Mouse (Mus musculus) CH12.LX (cell line): ENCODE results near the gene Map1b. TPM values are rescaled to one million over a fixed set of nuclear protein-coding genes. Genes with fewer than 3 reads are reported as not detected.

ENCODE experiments used
- DNase-seq: peaks from one replicate; pipeline ENCODE4 v3.0.0-alpha.2; 2013; ENCODE audit errors: extremely low read depth
- H3K27ac ChIP-seq: 2 replicates; pipeline ENCODE4 v1.5.1; 2012; ENCODE audit warnings: low read depth, mild to moderate bottlenecking, control low read depth, moderate library complexity; ENCODE audit not compliant: insufficient read depth
- H3K27me3 ChIP-seq: replicated peaks from 2 replicates; pipeline ENCODE3; 2012; ENCODE audit warnings: inconsistent platforms
- H3K36me3 ChIP-seq, 2 experiments: replicated peaks in 1 of 2; 2 replicates each; pipeline versions ENCODE3 to v1.6.1; 2012; ENCODE audit warnings: inconsistent platforms in 1 of 2, low read length in 1 of 2, mild to moderate bottlenecking in 1 of 2, mixed read lengths in 1 of 2, moderate library complexity in 1 of 2; ENCODE audit not compliant: control insufficient read depth in 1 of 2, insufficient read depth in 1 of 2
- H3K4me1 ChIP-seq, 2 experiments: 2 replicates each; pipeline ENCODE4 v1.6.1; 2012; ENCODE audit warnings: inconsistent platforms in 1 of 2, moderate library complexity in 1 of 2; ENCODE audit not compliant: insufficient read depth in 2 of 2, control insufficient read depth in 1 of 2
- H3K4me2 ChIP-seq: 2 replicates; pipeline ENCODE4 v1.6.1; 2012; ENCODE audit warnings: low read depth, mild to moderate bottlenecking, control low read depth; ENCODE audit not compliant: poor library complexity, insufficient read depth, severe bottlenecking
- H3K4me3 ChIP-seq, 3 experiments: fragments of 150-350 bp in 1 of 3; sonication (generic) in 1 of 3; replicated peaks in 1 of 3; 2 replicates each; pipeline versions ENCODE3 to v1.5.1; 2011 to 2012; ENCODE audit warnings: low read depth in 2 of 3, low read length in 2 of 3, mild to moderate bottlenecking in 2 of 3, moderate library complexity in 2 of 3, control low read depth in 1 of 3, improper control_type of control experiment in 1 of 3, inconsistent platforms in 1 of 3, mixed read lengths in 1 of 3; ENCODE audit not compliant: poor library complexity in 1 of 3
- H3K79me2 ChIP-seq: replicated peaks from 2 replicates; pipeline ENCODE4 v1.6.1; 2012; ENCODE audit warnings: mild to moderate bottlenecking, moderate library complexity; ENCODE audit not compliant: control insufficient read depth, poor library complexity, insufficient read depth, severe bottlenecking; ENCODE audit errors: extremely low read depth
- H3K9ac ChIP-seq: 2 replicates; pipeline ENCODE4 v1.6.1; 2012; ENCODE audit warnings: low read depth, mild to moderate bottlenecking, control low read depth, moderate library complexity; ENCODE audit not compliant: insufficient read depth
- H3K9me3 ChIP-seq: replicated peaks from 2 replicates; pipeline ENCODE3; 2012; ENCODE audit warnings: low read length, inconsistent platforms, mixed read lengths
- CHD1 ChIP-seq: IDR thresholded peaks from 2 replicates; pipeline ENCODE4 v1.6.1; 2012; ENCODE audit warnings: low read depth, low read length, improper control_type of control experiment, inconsistent platforms
- CTCF ChIP-seq, 2 experiments: IDR thresholded peaks in 1 of 2; conservative IDR thresholded peaks in 1 of 2; 2 replicates each; pipeline ENCODE4 v1.5.1; 2011 to 2012; ENCODE audit warnings: low read depth in 2 of 2, low read length in 2 of 2, improper control_type of control experiment in 1 of 2, inconsistent platforms in 1 of 2, mild to moderate bottlenecking in 1 of 2, moderate library complexity in 1 of 2
- E2F4 ChIP-seq: IDR thresholded peaks from 2 replicates; pipeline ENCODE4 v1.6.1; 2011; ENCODE audit warnings: low read depth, low read length, improper control_type of control experiment; ENCODE audit not compliant: insufficient replicate concordance
- ELF1 ChIP-seq: IDR thresholded peaks from 2 replicates; pipeline ENCODE4 v1.6.1; 2014; ENCODE audit warnings: low read depth, mild to moderate bottlenecking, inconsistent platforms, low read length, improper control_type of control experiment
- EP300 ChIP-seq: IDR thresholded peaks from 2 replicates; pipeline ENCODE4 v1.6.1; 2011; ENCODE audit warnings: low read length, improper control_type of control experiment
- ETS1 ChIP-seq: conservative IDR thresholded peaks from 2 replicates; pipeline ENCODE4 v1.6.1; 2012; ENCODE audit warnings: low read depth, mild to moderate bottlenecking, inconsistent platforms, low read length, improper control_type of control experiment, moderate library complexity
- JUN ChIP-seq: IDR thresholded peaks from 2 replicates; pipeline ENCODE4 v1.6.1; 2011; ENCODE audit warnings: low read depth, mild to moderate bottlenecking, low read length, improper control_type of control experiment, moderate library complexity; ENCODE audit not compliant: insufficient read depth
- JUND ChIP-seq: conservative IDR thresholded peaks from 2 replicates; pipeline ENCODE4 v1.6.1; 2011; ENCODE audit warnings: low read depth, low read length, improper control_type of control experiment
- MAFK ChIP-seq: IDR thresholded peaks from 2 replicates; pipeline ENCODE4 v1.6.1; 2011; ENCODE audit warnings: low read length, improper control_type of control experiment; ENCODE audit not compliant: insufficient replicate concordance
- MXI1 ChIP-seq: IDR thresholded peaks from 2 replicates; pipeline ENCODE4 v1.6.1; 2011; ENCODE audit warnings: mild to moderate bottlenecking, low read depth, low read length, improper control_type of control experiment
- PAX5 ChIP-seq: IDR thresholded peaks from 2 replicates; pipeline ENCODE4 v1.6.1; 2012; ENCODE audit warnings: low read length, inconsistent platforms, mixed read lengths
- SMC3 ChIP-seq: IDR thresholded peaks from 2 replicates; pipeline ENCODE4 v1.6.1; 2011; ENCODE audit warnings: low read depth, low read length, improper control_type of control experiment
- TBP ChIP-seq: conservative IDR thresholded peaks from 2 replicates; pipeline ENCODE4 v1.6.1; 2011; ENCODE audit warnings: low read depth, low read length, improper control_type of control experiment
- TCF12 ChIP-seq: IDR thresholded peaks from 2 replicates; pipeline ENCODE4 v1.6.1; 2014; ENCODE audit warnings: low read depth, mild to moderate bottlenecking, inconsistent platforms, low read length, improper control_type of control experiment
- USF1 ChIP-seq: IDR thresholded peaks from 2 replicates; pipeline ENCODE4 v1.6.1; 2014; ENCODE audit warnings: low read depth, mild to moderate bottlenecking, inconsistent platforms, low read length, improper control_type of control experiment
- USF2 ChIP-seq: conservative IDR thresholded peaks from 2 replicates; pipeline ENCODE4 v1.6.1; 2011; ENCODE audit warnings: low read depth, low read length, improper control_type of control experiment
- ZKSCAN1 ChIP-seq: IDR thresholded peaks from 2 replicates; pipeline ENCODE4 v1.6.1; 2012; ENCODE audit warnings: low read depth, inconsistent platforms, low read length, improper control_type of control experiment, borderline replicate concordance
- ZNF384 ChIP-seq: IDR thresholded peaks from 2 replicates; pipeline ENCODE4 v1.6.1; 2012; ENCODE audit warnings: low read depth, low read length, improper control_type of control experiment, inconsistent platforms
- dilution Hi-C: fragments of 300-500 bp; cut with MboI; formaldehyde crosslinking; loops from 2 replicates; pipeline ENCODE4 v1.14.3; 2020; ENCODE audit warnings: low sequenced_read_pairs; ENCODE audit not compliant: extremely low pct_unique_long_range_greater_than_20kb, extremely low pct_ligation_motif_present
- in situ Hi-C: fragments of 300-500 bp; cut with MboI; formaldehyde crosslinking; loops from 3 replicates; pipeline ENCODE4 v1.14.3; 2019; ENCODE audit warnings: low sequenced_read_pairs, low pct_ligation_motif_present, low pct_unique_long_range_greater_than_20kb, mixed read lengths
- polyA plus RNA-seq: library from polyadenylated mRNA; unstranded; fragments of >175 nt; gene quantifications from 2 replicates; pipeline ENCODE4 v1.2.1, GENCODE M21; 2012; ENCODE audit warnings: low read depth; ENCODE audit not compliant: insufficient read length
- total RNA-seq, 2 experiments: library from RNA; depleted of rRNA; stranded (reverse); fragments of 300-350 nt in 1 of 2; fragments of >200 nt in 1 of 2; gene quantifications; 2 replicates each; pipeline ENCODE4 v1.2.3; 2012 to 2014

Gene Map1b
- total and polyA plus RNA-seq, 3 experiments: 0.04 to 0.08 TPM; not detected in 1

- H3K4me3 ChIP-seq: no peak overlapping the region
- in situ Hi-C loops: no loop called here
- peak overlapping the region; percentile 91; the same call in 1 of the 2 replicates for H3K4me2 ChIP-seq
- H3K4me1 ChIP-seq: no peaks in the 10 kb centered on the region
- peaks cover 0 to 8% of the 10 kb centered on the region in 2 experiments for H3K36me3 ChIP-seq
- no peak for DNase-seq
- no peak overlapping the region for H3K27ac ChIP-seq
- H3K9me3 ChIP-seq: no peaks in the 10 kb centered on the region
- TF ChIP-seq TCF12 (no peak), E2F4 (no peak), PAX5 (no peak), SMC3 (no peak), CHD1 (no peak), ELF1 (no peak), ZKSCAN1 (no peak), MXI1 (no peak), TBP (no peak), USF1 (no peak), ETS1 (no peak)
- TF ChIP-seq, all 38 proteins: peak for 0
- no peaks in the 10 kb centered on the region for H3K79me2 ChIP-seq
- H3K9ac ChIP-seq: no peak overlapping the region
- H3K27me3 ChIP-seq: no peaks in the 10 kb centered on the region
- dilution Hi-C loops: no loop called here
Observed at GRCm38 (mm10) chr13:99423581-99423980, 92.8 kb downstream of the Map1b start.

- no peak overlapping the region for H3K9ac ChIP-seq
- no peaks in the 10 kb centered on the region for H3K27me3 ChIP-seq
- H3K36me3 ChIP-seq: peaks cover 49 to 75% of the 10 kb centered on the region in 2 experiments
- TF ChIP-seq SMC3 (no peak), USF2 (no peak), JUND (no peak), CTCF (conservative IDR thresholded peaks at IDR 0.05 in 1 of 2, IDR thresholded peaks at IDR 0.05 in 1 of 2; ENCODE audit: low read depth in 2 of 2, low read length in 2 of 2) (no peak), JUN (no peak), MAFK (no peak), ZNF384 (no peak), EP300 (no peak)
- TF ChIP-seq, all 38 proteins: peak for 0
- Histone ChIP-seq H3K9me3 (no peaks in the 10 kb centered on the region), H3K27ac (no peak overlapping the region), H3K4me1 (peaks cover 0 to 7% of the 10 kb centered on the region in 2 experiments; a peak in 1 of 4 replicates), H3K4me2 (no peak overlapping the region), H3K79me2 (no peaks in the 10 kb centered on the region), H3K4me3 (no peak overlapping the region)
- no peak for DNase-seq
- dilution Hi-C loops: no loop called here
- in situ Hi-C loops: no loop called here
Observed at GRCm38 (mm10) chr13:99416601-99417000, 99.7 kb downstream of the Map1b start.
